Mouse (Mus musculus) midbrain, embryonic 12.5 days (tissue): ENCODE measurements around the gene Cnnm2. TPM values are rescaled to one million over a fixed set of nuclear protein-coding genes. Genes with fewer than 3 reads are reported as not detected.

ENCODE experiments used
- ATAC-seq: fragments of 200-750 bp; cut with Nextera tagmentation; 2 replicates; pipeline ENCODE4 v1.8.0; 2017; ENCODE audit warnings: low read depth, moderate TSS enrichment, moderate library complexity; ENCODE audit not compliant: low FRiP score
- H3K27ac ChIP-seq: fragments of 300-500 bp; sonication (generic); replicated peaks from 2 replicates; pipeline ENCODE4 v1.5.1; 2016; ENCODE audit warnings: mild to moderate bottlenecking
- H3K27me3 ChIP-seq: fragments of 300-500 bp; sonication (generic); 2 replicates; pipeline ENCODE4 v1.6.1; 2016; ENCODE audit warnings: mild to moderate bottlenecking
- H3K36me3 ChIP-seq: fragments of 300-500 bp; sonication (generic); 2 replicates; pipeline ENCODE4 v1.6.1; 2016
- H3K4me1 ChIP-seq: fragments of 300-500 bp; sonication (generic); 2 replicates; pipeline ENCODE4 v1.6.1; 2016
- H3K4me2 ChIP-seq: fragments of 300-500 bp; sonication (generic); replicated peaks from 2 replicates; pipeline ENCODE4 v1.6.1; 2016; ENCODE audit warnings: mild to moderate bottlenecking, moderate library complexity
- H3K4me3 ChIP-seq: fragments of 300-500 bp; sonication (generic); 2 replicates; pipeline ENCODE4 v1.5.1; 2016; ENCODE audit warnings: mild to moderate bottlenecking
- H3K9ac ChIP-seq: fragments of 300-500 bp; sonication (generic); replicated peaks from 2 replicates; pipeline ENCODE4 v1.6.1; 2016; ENCODE audit warnings: mild to moderate bottlenecking, moderate library complexity
- H3K9me3 ChIP-seq: fragments of 300-500 bp; sonication (generic); 2 replicates; pipeline ENCODE4 v1.6.1; 2016; ENCODE audit warnings: mild to moderate bottlenecking
- WGBS: fragments of 180-500 bp; shearing (Covaris S2); methylation state at CpG from one replicate; pipeline ENCODE4 v1.1.7; 2016; 5-methylcytosine and 5-hydroxymethylcytosine counted together
- polyA plus RNA-seq: library from polyadenylated mRNA; unstranded; fragments of >200 nt; fragmentation: Nextera tagmentation; extraction: Ambion mirVana; gene quantifications from 2 replicates; pipeline ENCODE4 v1.2.1, GENCODE M21; 2016

The Cnnm2 gene
- polyA plus RNA-seq, 1 experiment from 2014 or later = 7.2 TPM

DNA sequence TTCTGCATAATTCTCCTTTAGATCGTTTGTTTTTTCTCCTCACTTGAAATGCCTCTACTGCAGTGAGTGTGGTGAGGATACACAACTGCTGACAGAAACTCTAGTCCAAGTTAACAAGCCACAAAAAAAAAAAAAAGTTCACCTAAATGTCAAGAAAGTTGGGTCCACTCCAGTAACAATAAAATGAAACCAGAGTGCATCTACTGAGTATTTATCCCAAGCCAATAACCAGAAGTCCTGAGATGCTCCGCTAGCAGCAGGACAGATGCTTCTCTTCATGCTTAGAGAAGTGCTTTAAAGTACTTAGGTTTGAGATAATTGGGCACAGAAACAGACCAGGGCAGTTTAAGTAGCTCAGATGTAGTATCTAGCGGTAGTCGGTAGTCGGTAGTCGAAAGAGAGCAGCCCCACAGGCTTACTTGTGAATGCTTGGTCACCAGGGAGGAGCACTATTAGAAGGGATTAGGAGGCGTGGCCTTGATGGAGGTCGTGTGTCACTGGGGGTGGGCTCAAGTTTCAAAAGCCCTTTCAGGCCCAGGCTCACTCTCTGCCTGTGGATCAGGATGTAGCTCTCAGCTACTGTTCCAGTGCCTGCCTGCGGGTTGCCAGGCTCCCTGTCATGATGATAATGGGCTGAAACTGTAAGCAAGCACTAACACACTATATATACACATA is 154.1 kb downstream of the Cnnm2 start:
- H3K9ac ChIP-seq = no peak overlapping the region
- 61% methylated on average over 9 of the region's 9 CpGs for WGBS
- H3K4me1 ChIP-seq = no peaks in the 10 kb centered on the region
- no peaks in the 10 kb centered on the region for H3K27me3 ChIP-seq
- H3K9me3 ChIP-seq = no peaks in the 10 kb centered on the region
- H3K4me3 ChIP-seq = no peak overlapping the region
- no peak overlapping the region for H3K4me2 ChIP-seq
- H3K36me3 ChIP-seq = no peaks in the 10 kb centered on the region
- no peak overlapping the region for H3K27ac ChIP-seq
- ATAC-seq = no peak

- H3K4me3 ChIP-seq = no peak overlapping the region
- H3K27ac ChIP-seq = no peak overlapping the region
- H3K27me3 ChIP-seq = no peaks in the 10 kb centered on the region
- H3K9me3 ChIP-seq = no peaks in the 10 kb centered on the region
- WGBS = 94% methylated on average over 6 of the region's 6 CpGs
- no peak overlapping the region for H3K9ac ChIP-seq
- no peaks in the 10 kb centered on the region for H3K4me1 ChIP-seq
- no peak overlapping the region for H3K4me2 ChIP-seq
- peaks cover 4% of the 10 kb centered on the region; the same call in 1 of the 2 replicates for H3K36me3 ChIP-seq
- ATAC-seq = no peak
Observed at GRCm38 (mm10) chr19:46920571-46920970, 159.2 kb downstream of the Cnnm2 start.

DNA sequence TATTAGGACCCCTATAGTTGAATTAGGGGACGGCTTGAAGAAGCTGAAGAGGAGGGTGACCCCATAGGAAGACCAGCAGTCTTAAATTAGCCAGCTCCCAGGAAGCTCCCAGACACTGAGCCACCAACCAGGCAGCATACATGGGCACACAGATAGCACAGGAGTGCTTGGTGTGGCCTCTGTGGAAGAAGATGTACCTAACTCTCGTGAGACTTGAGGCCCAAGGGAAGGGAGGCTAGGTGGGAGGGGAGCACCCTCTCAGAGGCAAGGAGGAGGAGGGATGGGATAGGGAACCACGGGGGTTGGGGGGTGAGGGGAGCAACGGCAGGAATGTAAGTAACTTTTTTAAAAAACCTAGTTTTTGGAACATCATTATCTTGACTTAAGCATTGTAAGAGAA is 165.0 kb downstream of the Cnnm2 start:
- no peak overlapping the region for H3K27ac ChIP-seq
- H3K4me3 ChIP-seq = no peak overlapping the region
- no peak overlapping the region for H3K4me2 ChIP-seq
- WGBS = 62% methylated on average over 4 of the region's 4 CpGs
- H3K9ac ChIP-seq = no peak overlapping the region
- H3K4me1 ChIP-seq = no peaks in the 10 kb centered on the region
- H3K27me3 ChIP-seq = no peaks in the 10 kb centered on the region
- no peak for ATAC-seq
- peaks cover 4% of the 10 kb centered on the region; the same call in 1 of the 2 replicates for H3K36me3 ChIP-seq
- H3K9me3 ChIP-seq = no peaks in the 10 kb centered on the region

GRCm38 (mm10) chr19:46926951-46927350 is 165.6 kb downstream of the Cnnm2 start:
- Histone ChIP-seq H3K9me3 (no peaks in the 10 kb centered on the region), H3K9ac (no peak overlapping the region), H3K4me3 (no peak overlapping the region), H3K4me1 (no peaks in the 10 kb centered on the region), H3K4me2 (no peak overlapping the region), H3K27me3 (no peaks in the 10 kb centered on the region), H3K36me3 (peaks cover 4% of the 10 kb centered on the region; the same call in 1 of the 2 replicates), H3K27ac (no peak overlapping the region)
- no peak for ATAC-seq
- 65% methylated on average over 5 of the region's 5 CpGs for WGBS

DNA sequence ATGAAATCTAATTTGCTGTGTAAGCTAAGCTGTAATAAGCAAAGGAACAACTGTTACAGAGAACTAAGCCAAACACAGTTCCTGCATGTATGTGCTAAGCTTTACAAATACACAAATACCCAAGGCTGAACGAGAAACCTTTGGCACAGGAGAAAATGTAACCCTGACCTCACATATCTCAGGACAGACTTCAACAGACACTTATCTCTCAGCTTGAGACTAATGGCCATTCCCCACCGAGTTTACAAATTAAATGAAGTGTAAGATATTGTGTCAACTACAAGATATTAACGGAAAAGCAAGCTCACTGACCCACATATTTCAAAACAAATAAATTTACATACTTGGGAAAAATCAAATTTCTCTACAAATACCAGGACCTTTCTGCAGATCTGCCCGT is 166.7 kb downstream of the Cnnm2 start:
- no peaks in the 10 kb centered on the region for H3K36me3 ChIP-seq
- no peak overlapping the region for H3K4me3 ChIP-seq
- no peaks in the 10 kb centered on the region for H3K9me3 ChIP-seq
- no peak overlapping the region for H3K9ac ChIP-seq
- no peak overlapping the region for H3K27ac ChIP-seq
- no peak for ATAC-seq
- no peaks in the 10 kb centered on the region for H3K4me1 ChIP-seq
- no peak overlapping the region for H3K4me2 ChIP-seq
- H3K27me3 ChIP-seq = no peaks in the 10 kb centered on the region
- 72% methylated on average over 4 of the region's 4 CpGs for WGBS

- Histone ChIP-seq H3K4me3 (no peak overlapping the region), H3K4me2 (no peak overlapping the region), H3K27me3 (no peaks in the 10 kb centered on the region), H3K9me3 (no peaks in the 10 kb centered on the region), H3K36me3 (no peaks in the 10 kb centered on the region), H3K4me1 (no peaks in the 10 kb centered on the region), H3K27ac (no peak overlapping the region), H3K9ac (no peak overlapping the region)
- ATAC-seq = no peak
- 85% methylated on average over 6 of the region's 6 CpGs for WGBS
Observed at GRCm38 (mm10) chr19:46929044-46929587, 167.7 kb downstream of the Cnnm2 start.

Other genes starting within 250 kb of the Cnnm2 start
- gene Arl3, start 188.4 kb upstream of the Cnnm2 start, polyA plus RNA-seq = 201 and 208 TPM in 2 replicates
- 11.9 and 14.2 TPM in 2 replicates for gene Sfxn2, start 188.2 kb upstream of the Cnnm2 start, polyA plus RNA-seq
- gene Wbp1l, start 162.5 kb upstream of the Cnnm2 start, polyA plus RNA-seq = 47.6 and 51.5 TPM in 2 replicates
- not detected in 2 replicates for gene Cyp17a1, start 88.4 kb upstream of the Cnnm2 start, polyA plus RNA-seq
- gene Borcs7, start 71.7 kb upstream of the Cnnm2 start, polyA plus RNA-seq = 17.2 and 17.3 TPM in 2 replicates
- gene As3mt, start 54.1 kb upstream of the Cnnm2 start, polyA plus RNA-seq = 27.0 and 29.9 TPM in 2 replicates